Mouse (Mus musculus) midbrain, postnatal 0 days (tissue): ENCODE results near the gene Brsk1. TPM values are rescaled to one million over a fixed set of nuclear protein-coding genes. Genes with fewer than 3 reads are reported as not detected.
A peak's percentile ranks its signal among the peaks of the same experiment; 100 is the strongest.

Source experiments
- ATAC-seq: fragments of 200-750 bp; cut with Nextera tagmentation; 2 replicates; pipeline ENCODE4 v1.8.0; 2017; ENCODE audit warnings: moderate number of reproducible peaks, mild to moderate bottlenecking, moderate TSS enrichment, moderate library complexity; ENCODE audit not compliant: low FRiP score
- DNase-seq: peaks from one replicate; pipeline ENCODE4 v3.0.0-alpha.2; 2015; ENCODE audit warnings: low spot score
- H3K27ac ChIP-seq: fragments of 300-500 bp; sonication (generic); 2 replicates; pipeline ENCODE4 v1.5.1; 2014; ENCODE audit warnings: low read depth, mild to moderate bottlenecking, low read length, mixed read lengths
- H3K27me3 ChIP-seq: fragments of 300-500 bp; sonication (generic); 2 replicates; pipeline ENCODE4 v1.6.1; 2014; ENCODE audit warnings: low read length, control low read depth, mixed read lengths; ENCODE audit not compliant: insufficient read depth
- H3K36me3 ChIP-seq: fragments of 300-500 bp; sonication (generic); 2 replicates; pipeline ENCODE4 v1.6.1; 2014; ENCODE audit warnings: low read length, control low read depth, mixed read lengths; ENCODE audit not compliant: insufficient read depth
- H3K4me1 ChIP-seq: fragments of 300-500 bp; sonication (generic); 2 replicates; pipeline ENCODE4 v1.6.1; 2014; ENCODE audit warnings: mild to moderate bottlenecking, control low read depth, antibody characterized with exemption, low read length, mixed read lengths; ENCODE audit not compliant: insufficient read depth
- H3K4me2 ChIP-seq: fragments of 300-500 bp; sonication (generic); 2 replicates; pipeline ENCODE4 v1.6.1; 2014; ENCODE audit warnings: low read depth, mild to moderate bottlenecking, low read length, mixed read lengths; ENCODE audit not compliant: poor library complexity, severe bottlenecking
- H3K4me3 ChIP-seq: fragments of 300-500 bp; sonication (generic); 2 replicates; pipeline ENCODE4 v1.5.1; 2014; ENCODE audit warnings: low read depth, mild to moderate bottlenecking, low read length, moderate library complexity
- H3K9ac ChIP-seq: fragments of 300-500 bp; sonication (generic); replicated peaks from 2 replicates; pipeline ENCODE4 v1.6.1; 2014; ENCODE audit warnings: mild to moderate bottlenecking, low read length, moderate library complexity, mixed read lengths; ENCODE audit not compliant: poor library complexity, severe bottlenecking
- H3K9me3 ChIP-seq: fragments of 300-500 bp; sonication (generic); 2 replicates; pipeline ENCODE4 v1.6.1; 2016; ENCODE audit warnings: low read length, control low read depth
- CTCF ChIP-seq: IDR thresholded peaks from 2 replicates; pipeline ENCODE4 v1.5.1; 2016; ENCODE audit warnings: antibody characterized with exemption, mild to moderate bottlenecking
- WGBS: fragments of 180-500 bp; shearing (Covaris S2); extraction: QIAGEN DNeasy Blood & Tissue Kit; methylation state at CpG from one replicate; pipeline ENCODE4 v1.1.7; 2014; 5-methylcytosine and 5-hydroxymethylcytosine counted together
- polyA plus RNA-seq: library from polyadenylated mRNA; unstranded; fragments of >200 nt; fragmentation: Nextera tagmentation; extraction: Ambion mirVana; gene quantifications from 2 replicates; pipeline ENCODE4 v1.2.1, GENCODE M21; 2015
- total RNA-seq: library from RNA; depleted of rRNA; stranded (reverse); fragments of >200 nt; gene quantifications from 2 replicates; pipeline ENCODE4 v1.2.3, GENCODE M21; 2014

The Brsk1 gene
- total and polyA plus RNA-seq, 2 experiments from 2014 or later, result 7.2 to 226 TPM

DNA sequence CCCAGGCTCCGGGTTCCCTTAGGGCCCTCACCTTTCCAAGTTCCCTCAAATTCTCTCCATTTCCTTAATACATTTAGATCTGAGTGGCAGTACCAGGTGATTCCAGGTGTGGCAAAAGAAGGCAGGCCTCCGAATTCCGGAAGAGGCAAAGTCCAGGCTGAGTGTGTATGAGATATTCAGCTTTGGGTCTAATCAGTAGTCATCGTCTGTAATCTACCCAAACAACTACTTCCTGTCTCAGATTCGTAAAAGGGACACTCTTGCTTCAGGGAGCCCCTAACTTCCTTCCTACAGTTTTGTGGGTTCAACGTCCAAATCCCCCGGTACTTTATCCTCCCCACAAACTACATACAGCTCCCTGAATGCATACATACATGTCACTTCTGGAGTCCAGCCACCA is 34.8 kb downstream of the Brsk1 start, which contains the start of gene Tmem150b:
Tmem150b (minus strand) TSS at position 81 of the 400 bp plus-strand sequence.
- no peaks in the 10 kb centered on the region for H3K9me3 ChIP-seq
- H3K4me1 ChIP-seq, result peaks cover 3% of the 10 kb centered on the region; the same call in 1 of the 2 replicates
- H3K9ac ChIP-seq, result no peak within 1 kb of the TSS
- H3K4me3 ChIP-seq, result no peak within 1 kb of the TSS
- H3K27ac ChIP-seq, result no peak within 1 kb of the TSS
- DNase-seq, result no peak
- H3K36me3 ChIP-seq, result no peaks in the 10 kb centered on the region
- TF ChIP-seq CTCF, result no peak
- no peak for ATAC-seq
- no peak within 1 kb of the TSS for H3K4me2 ChIP-seq
- H3K27me3 ChIP-seq, result no peaks in the 10 kb centered on the region
- 87% methylated on average over 7 of the region's 7 CpGs for WGBS

DNA sequence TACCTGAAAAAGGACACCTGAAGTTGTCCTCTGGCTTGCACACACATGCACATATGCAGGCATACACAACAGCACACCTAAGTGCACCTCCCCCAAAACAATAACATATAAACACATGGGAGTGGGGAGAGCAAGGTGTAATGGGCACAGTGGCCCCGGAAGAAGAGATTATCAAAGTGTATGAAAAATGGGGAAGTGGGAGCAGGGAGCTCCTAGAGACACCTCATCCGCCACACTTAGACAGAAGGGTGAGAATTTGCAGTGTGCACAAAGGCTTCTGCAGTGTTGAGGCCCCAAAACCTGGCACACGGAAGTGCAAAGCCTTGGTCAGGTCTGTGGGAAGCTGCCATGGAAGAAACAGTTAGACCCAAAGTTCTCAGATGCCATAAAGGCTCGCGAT is 40.7 kb downstream of the Brsk1 start:
- WGBS, result 87% methylated on average over 5 of the region's 5 CpGs
- Histone ChIP-seq H3K27me3 (no peaks in the 10 kb centered on the region), H3K4me2 (no peak overlapping the region), H3K4me3 (no peak overlapping the region), H3K9me3 (no peaks in the 10 kb centered on the region), H3K9ac (no peak overlapping the region), H3K36me3 (no peaks in the 10 kb centered on the region), H3K27ac (no peak overlapping the region), H3K4me1 (no peaks in the 10 kb centered on the region)
- TF ChIP-seq CTCF, result no peak
- DNase-seq, result no peak
- ATAC-seq, result no peak

DNA sequence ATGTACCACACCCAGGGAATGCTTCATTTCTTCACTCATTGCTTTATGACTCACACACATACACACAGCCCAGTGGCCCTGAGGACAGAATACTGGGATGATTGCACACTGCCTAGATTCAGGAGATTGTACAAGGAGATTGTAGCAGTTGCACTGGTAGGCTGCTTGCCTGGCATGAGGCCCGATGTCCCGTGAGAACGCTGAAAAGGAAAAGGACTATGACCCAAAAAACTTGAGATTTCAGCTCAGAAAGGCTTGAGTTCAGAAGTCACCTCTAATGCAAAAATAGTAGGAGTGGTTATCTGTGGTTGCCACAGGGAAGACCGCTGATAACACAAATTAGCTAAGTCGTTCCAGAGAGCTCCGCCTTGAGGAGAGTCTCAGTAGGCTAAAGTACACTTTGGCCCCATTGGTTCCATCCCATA is 42.6 kb downstream of the Brsk1 start:
- H3K27me3 ChIP-seq, result no peaks in the 10 kb centered on the region
- no peaks in the 10 kb centered on the region for H3K9me3 ChIP-seq
- no peak for TF ChIP-seq CTCF
- WGBS, result 82% methylated on average over 6 of the region's 6 CpGs
- no peak for ATAC-seq
- no peak overlapping the region for H3K9ac ChIP-seq
- H3K4me1 ChIP-seq, result no peaks in the 10 kb centered on the region
- no peaks in the 10 kb centered on the region for H3K36me3 ChIP-seq
- no peak overlapping the region for H3K4me2 ChIP-seq
- no peak for DNase-seq
- no peak overlapping the region for H3K4me3 ChIP-seq
- H3K27ac ChIP-seq, result no peak overlapping the region

DNA sequence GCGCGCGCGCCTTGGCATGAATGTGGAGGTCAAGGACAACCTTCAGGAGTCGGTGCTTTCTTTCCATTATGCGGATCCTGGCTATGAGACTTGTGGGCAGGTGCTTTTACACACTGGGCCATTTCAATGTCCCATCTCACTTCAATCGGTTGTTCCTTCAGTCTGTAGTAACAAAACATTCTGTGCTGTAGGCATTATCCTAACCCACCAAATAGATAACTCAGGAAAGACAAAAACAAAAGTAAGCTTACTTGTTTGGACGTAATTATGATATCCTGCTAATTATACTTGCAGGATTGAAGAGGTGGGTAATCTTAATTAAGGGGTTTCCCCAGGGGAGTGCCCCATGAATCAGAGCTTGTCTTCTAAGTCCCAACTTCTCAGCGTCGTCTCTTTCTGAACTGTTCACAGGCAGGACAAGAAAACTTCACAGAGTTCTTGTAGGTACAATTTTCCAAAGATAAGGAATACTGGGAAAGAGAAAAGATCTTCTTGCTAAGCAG is 48.7 kb downstream of the Brsk1 start:
- DNase-seq, result no peak
- peaks cover 14% of the 10 kb centered on the region; the same call in 1 of the 2 replicates for H3K4me1 ChIP-seq
- peak overlapping the region; percentile 37 for H3K4me2 ChIP-seq
- 0 out of 2 replicates have a peak, but pooled peaks cover 3% of the 10 kb centered on the region for H3K36me3 ChIP-seq
- H3K9me3 ChIP-seq, result no peaks in the 10 kb centered on the region
- peak overlapping the region; percentile 29; the same call in 1 of the 2 replicates for H3K4me3 ChIP-seq
- no peak overlapping the region for H3K9ac ChIP-seq
- WGBS, result 41% methylated on average over 10 of the region's 10 CpGs
- no peak for TF ChIP-seq CTCF
- no peaks in the 10 kb centered on the region for H3K27me3 ChIP-seq
- H3K27ac ChIP-seq, result peak overlapping the region; percentile 47
- no peak for ATAC-seq

DNA sequence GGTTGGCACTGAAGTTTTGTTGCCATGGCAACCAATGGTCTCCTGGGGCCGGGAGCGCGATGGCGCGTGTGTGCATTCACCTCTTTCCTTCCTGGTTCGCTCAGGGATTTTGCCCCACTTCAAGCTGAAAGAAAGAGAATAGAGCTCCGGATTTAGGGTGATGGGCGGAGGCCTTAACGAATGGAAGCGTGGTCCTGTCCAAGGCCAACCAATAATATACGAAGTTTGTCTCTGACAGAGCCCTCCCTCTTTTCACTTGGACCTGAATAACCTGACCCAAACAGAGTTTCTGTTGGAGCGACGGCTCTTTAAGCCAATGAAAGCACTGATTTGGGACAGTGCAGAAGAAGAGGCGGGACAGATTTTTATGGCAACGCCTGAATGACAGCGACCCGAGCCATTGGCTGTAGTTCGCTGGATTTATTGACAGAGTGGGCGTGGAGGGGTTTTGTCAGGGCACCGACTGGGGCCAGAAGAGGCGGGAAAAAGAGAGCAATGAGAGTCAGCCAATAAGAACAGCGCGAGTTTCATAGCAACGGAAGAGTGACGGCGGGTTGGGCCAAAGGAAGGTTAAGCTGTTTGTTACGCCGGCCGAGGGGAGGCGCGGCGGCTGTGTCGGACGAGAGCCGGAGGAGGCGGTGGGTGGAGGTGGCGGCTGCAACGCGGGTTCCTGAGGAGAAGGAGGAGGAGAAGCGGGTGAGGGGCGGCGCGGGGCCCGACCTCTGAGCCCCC is 49.3 kb downstream of the Brsk1 start, which contains the start of gene Kmt5c:
Kmt5c (plus strand) TSS at position 572 of the 732 bp plus-strand sequence.
- 0 out of 2 replicates have a peak, but pooled peaks cover 3% of the 10 kb centered on the region for H3K36me3 ChIP-seq
- H3K4me1 ChIP-seq, result peaks cover 14% of the 10 kb centered on the region; the same call in 1 of the 2 replicates
- peak; percentile 100 for DNase-seq
- peak within 1 kb of the TSS; percentile 77 for H3K9ac ChIP-seq
- peak within 1 kb of the TSS; percentile 93 for H3K27ac ChIP-seq
- under 1% methylated on average over 35 of the region's 44 CpGs for WGBS
- ATAC-seq, result peak; percentile 97
- no peaks in the 10 kb centered on the region for H3K27me3 ChIP-seq
- H3K4me2 ChIP-seq, result peak within 1 kb of the TSS; percentile 89
- H3K9me3 ChIP-seq, result no peaks in the 10 kb centered on the region
- H3K4me3 ChIP-seq, result peak within 1 kb of the TSS; percentile 77
- peak; percentile 60 for TF ChIP-seq CTCF

DNA sequence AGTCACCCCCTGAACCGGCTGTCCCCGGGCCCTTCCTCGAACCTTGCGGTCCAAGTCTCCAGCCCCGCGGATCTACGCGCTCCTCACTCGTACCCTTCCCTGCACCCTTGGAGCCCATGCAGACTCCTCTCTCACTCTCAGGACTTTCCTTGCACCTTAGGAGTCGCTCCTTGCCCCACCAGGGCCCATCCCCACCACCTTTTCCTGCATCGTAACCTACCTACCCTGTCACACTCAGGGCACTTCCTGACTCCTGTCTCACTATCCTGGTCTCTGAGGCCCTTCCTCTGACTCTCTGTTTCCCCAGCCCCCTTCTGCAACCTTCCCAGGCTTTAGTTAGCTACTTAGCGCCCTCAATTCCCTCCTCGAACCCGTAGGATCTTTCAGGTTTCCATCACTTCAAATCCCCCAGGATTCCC is 49.9 kb downstream of the Brsk1 start:
- Histone ChIP-seq H3K4me1 (peaks cover 14% of the 10 kb centered on the region; the same call in 1 of the 2 replicates), H3K9me3 (no peaks in the 10 kb centered on the region), H3K4me3 (peak overlapping the region; percentile 77), H3K9ac (peak overlapping the region; percentile 77), H3K36me3 (0 out of 2 replicates have a peak, but pooled peaks cover 3% of the 10 kb centered on the region), H3K27ac (peak overlapping the region; percentile 93), H3K4me2 (peak overlapping the region; percentile 89), H3K27me3 (no peaks in the 10 kb centered on the region)
- 0% methylated on average over 12 of the region's 14 CpGs for WGBS
- ATAC-seq, result peak; percentile 15
- peak; percentile 19 for DNase-seq
- TF ChIP-seq CTCF, result no peak
